ENCODE assay signal across 19 mouse cellular contexts in genomic region chr2:51279396-51280045, GRCm38 (mm10).
DNase-seq lines count a peak whose midpoint lies in the region; ATAC-seq and TF ChIP-seq lines count a peak whose summit lies in the region.
"Had no signal": no experiment of that assay in that cellular context is flagged by ENCODE, and none has a peak within 500 bp of the region (broad histone marks: within the 10 kb centered on the region; RNA-seq: fewer than 3 reads in every experiment).

No protein-coding gene starts in this region.

- no peak overlapping the region for H3K9ac ChIP-seq in heart, embryonic 15.5 days
- H3K9ac ChIP-seq in lung, postnatal 0 days (replicated peaks; ENCODE audit: low read depth) = no peak overlapping the region
- H3K9ac ChIP-seq in embryonic facial prominence, embryonic 13.5 days = no peak overlapping the region
- H3K9ac ChIP-seq in liver, embryonic 11.5 days (ENCODE audit: low read depth, low read length) = no peak overlapping the region
- H3K9ac ChIP-seq: forebrain, embryonic 15.5 days; midbrain, embryonic 13.5 days; neural tube, embryonic 13.5 days had no signal

- peaks cover 11% of the 10 kb centered on the region for H3K4me1 ChIP-seq in heart, embryonic 15.5 days (replicated peaks)
- H3K4me1 ChIP-seq in lung, postnatal 0 days (ENCODE audit: insufficient read depth, low read depth, low read length) = peaks cover 3% of the 10 kb centered on the region; the same call in 1 of the 2 replicates
- peaks cover 21% of the 10 kb centered on the region for H3K4me1 ChIP-seq in embryonic facial prominence, embryonic 13.5 days
- H3K4me1 ChIP-seq in liver, embryonic 11.5 days (replicated peaks; ENCODE audit: control insufficient read depth, insufficient read depth, low read length) = no peaks in the 10 kb centered on the region

- peak overlapping the region; percentile 62 for H3K27ac ChIP-seq in heart, embryonic 15.5 days
- H3K27ac ChIP-seq in lung, postnatal 0 days (ENCODE audit: low read length) = no peak overlapping the region
- H3K27ac ChIP-seq in embryonic facial prominence, embryonic 13.5 days = peak overlapping the region; percentile 51; the same call in 1 of the 2 replicates
- no peak overlapping the region for H3K27ac ChIP-seq in liver, embryonic 11.5 days (ENCODE audit: low read depth, low read length)
- H3K27ac ChIP-seq: forebrain, embryonic 15.5 days; hindbrain, embryonic 10.5 days; hindbrain, postnatal 0 days; midbrain, embryonic 13.5 days; neural tube, embryonic 13.5 days had no signal

- no peaks in the 10 kb centered on the region for H3K27me3 ChIP-seq in heart, embryonic 15.5 days
- H3K27me3 ChIP-seq in lung, postnatal 0 days (replicated peaks; ENCODE audit: insufficient read depth, low read length) = no peaks in the 10 kb centered on the region
- no peaks in the 10 kb centered on the region for H3K27me3 ChIP-seq in embryonic facial prominence, embryonic 13.5 days
- no peaks in the 10 kb centered on the region for H3K27me3 ChIP-seq in liver, embryonic 11.5 days (replicated peaks; ENCODE audit: control insufficient read depth, insufficient read depth, low read length)
- H3K27me3 ChIP-seq: forebrain, embryonic 15.5 days; midbrain, embryonic 13.5 days; neural tube, embryonic 13.5 days had no signal

- TF ChIP-seq EP300 in lung, postnatal 0 days (IDR thresholded peaks at IDR 0.05) = 0 out of 2 replicates have a peak, but pooled peaks have one; percentile 19

- H3K36me3 ChIP-seq in heart, embryonic 15.5 days = no peaks in the 10 kb centered on the region
- no peaks in the 10 kb centered on the region for H3K36me3 ChIP-seq in lung, postnatal 0 days (ENCODE audit: insufficient read depth, low read length)
- no peaks in the 10 kb centered on the region for H3K36me3 ChIP-seq in embryonic facial prominence, embryonic 13.5 days
- no peaks in the 10 kb centered on the region for H3K36me3 ChIP-seq in liver, embryonic 11.5 days (ENCODE audit: control insufficient read depth, insufficient read depth, low read length)
- H3K36me3 ChIP-seq: forebrain, embryonic 15.5 days; hindbrain, embryonic 10.5 days; midbrain, embryonic 13.5 days; neural tube, embryonic 13.5 days had no signal

- no peak overlapping the region for H3K4me3 ChIP-seq in heart, embryonic 15.5 days
- no peak overlapping the region for H3K4me3 ChIP-seq in lung, postnatal 0 days (ENCODE audit: low read depth, low read length)
- H3K4me3 ChIP-seq in embryonic facial prominence, embryonic 13.5 days = no peak overlapping the region
- H3K4me3 ChIP-seq in liver, embryonic 11.5 days (ENCODE audit: low read depth, low read length) = no peak overlapping the region
- H3K4me3 ChIP-seq: forebrain, embryonic 15.5 days; hindbrain, embryonic 10.5 days; midbrain, embryonic 13.5 days; neural tube, embryonic 13.5 days had no signal

- H3K4me2 ChIP-seq in heart, embryonic 15.5 days = no peak overlapping the region
- H3K4me2 ChIP-seq in lung, postnatal 0 days (replicated peaks; ENCODE audit: low read depth, low read length) = no peak overlapping the region
- no peak overlapping the region for H3K4me2 ChIP-seq in embryonic facial prominence, embryonic 13.5 days
- no peak overlapping the region for H3K4me2 ChIP-seq in liver, embryonic 11.5 days
- H3K4me2 ChIP-seq: forebrain, embryonic 15.5 days; midbrain, embryonic 13.5 days; neural tube, embryonic 13.5 days had no signal

- TF ChIP-seq CTCF in lung, postnatal 0 days (IDR thresholded peaks at IDR 0.05) = no peak

- no peaks in the 10 kb centered on the region for H3K9me3 ChIP-seq in heart, embryonic 15.5 days (replicated peaks)
- no peaks in the 10 kb centered on the region for H3K9me3 ChIP-seq in lung, postnatal 0 days (ENCODE audit: low read length)
- no peaks in the 10 kb centered on the region for H3K9me3 ChIP-seq in embryonic facial prominence, embryonic 13.5 days
- no peaks in the 10 kb centered on the region for H3K9me3 ChIP-seq in liver, embryonic 11.5 days (ENCODE audit: control insufficient read depth, low read length)
- H3K9me3 ChIP-seq: forebrain, embryonic 15.5 days; hindbrain, embryonic 10.5 days; midbrain, embryonic 13.5 days; neural tube, embryonic 13.5 days had no signal

- no peak for DNase-seq in heart, postnatal 14 days
- DNase-seq in lung, postnatal 0 days (ENCODE audit: low spot score) = peak; percentile 66
- DNase-seq in lung, postnatal 25 days (ENCODE audit: low spot score) = no peak
- no peak for DNase-seq in liver, embryonic 11.5 days (ENCODE audit: low spot score)
- DNase-seq: adrenal gland, postnatal 36 days; cerebellum, adult 11-12 months; cerebellum, postnatal 25 days; gastrocnemius, postnatal 25 days; kidney, adult 11 months; layer of hippocampus, postnatal 36 days; lung, adult 18-20 months had no signal

- WGBS in heart, embryonic 15.5 days = 44% methylated on average over 5 of the region's 5 CpGs
- WGBS in lung, postnatal 0 days = 25% methylated on average over 5 of the region's 5 CpGs
- WGBS in embryonic facial prominence, embryonic 13.5 days = 52% methylated on average over 5 of the region's 5 CpGs
- 81% methylated on average over 5 of the region's 5 CpGs for WGBS in liver, embryonic 11.5 days

- intact Hi-C loops in heart, postnatal 14 days (cut with DNase I) = loop anchor here (10.0 kb wide), 1 partner anchor 975 kb away; no protein-coding TSS in a partner anchor

- ATAC-seq in heart, embryonic 15.5 days (replicated peaks; ENCODE audit: insufficient number of reproducible peaks, insufficient read depth, low FRiP score, low read depth) = 0 out of 2 replicates have a peak, but pooled peaks have one; percentile 53
- peak; percentile 59; the same call in 1 of the 2 replicates for ATAC-seq in lung, postnatal 0 days
- no peak for ATAC-seq in embryonic facial prominence, embryonic 13.5 days (ENCODE audit: insufficient number of reproducible peaks, insufficient read depth, low FRiP score, low TSS enrichment, low read depth)
- no peak for ATAC-seq in liver, embryonic 11.5 days (replicated peaks; ENCODE audit: low FRiP score)
- ATAC-seq in inflammation-experienced regulatory T-cells, adult 6 months = no peak
- ATAC-seq: forebrain, embryonic 15.5 days; hindbrain, postnatal 0 days; midbrain, embryonic 13.5 days had no signal

Comparison
In these comparisons a context has a peak if more than half of its experiments do, and no peak if none do; other contexts are left out.
1. ATAC-seq: peak in heart, embryonic 15.5 days (single experiment) and lung, postnatal 0 days (single experiment); none in embryonic facial prominence, embryonic 13.5 days (single experiment), liver, embryonic 11.5 days (single experiment) and inflammation-experienced regulatory T-cells, adult 6 months (single experiment).
2. H3K27ac ChIP-seq: peak in heart, embryonic 15.5 days (single experiment) and embryonic facial prominence, embryonic 13.5 days (single experiment); none in lung, postnatal 0 days (single experiment) and liver, embryonic 11.5 days (single experiment).